Mouse (Mus musculus): ENCODE measurements around the gene Ifnlr1. TPM values are rescaled to one million over a fixed set of nuclear protein-coding genes. Genes with fewer than 3 reads are reported as not detected.

The Ifnlr1 gene
- polyA plus RNA-seq, 1 experiment from 2014 or later: 2.9 TPM

DNA sequence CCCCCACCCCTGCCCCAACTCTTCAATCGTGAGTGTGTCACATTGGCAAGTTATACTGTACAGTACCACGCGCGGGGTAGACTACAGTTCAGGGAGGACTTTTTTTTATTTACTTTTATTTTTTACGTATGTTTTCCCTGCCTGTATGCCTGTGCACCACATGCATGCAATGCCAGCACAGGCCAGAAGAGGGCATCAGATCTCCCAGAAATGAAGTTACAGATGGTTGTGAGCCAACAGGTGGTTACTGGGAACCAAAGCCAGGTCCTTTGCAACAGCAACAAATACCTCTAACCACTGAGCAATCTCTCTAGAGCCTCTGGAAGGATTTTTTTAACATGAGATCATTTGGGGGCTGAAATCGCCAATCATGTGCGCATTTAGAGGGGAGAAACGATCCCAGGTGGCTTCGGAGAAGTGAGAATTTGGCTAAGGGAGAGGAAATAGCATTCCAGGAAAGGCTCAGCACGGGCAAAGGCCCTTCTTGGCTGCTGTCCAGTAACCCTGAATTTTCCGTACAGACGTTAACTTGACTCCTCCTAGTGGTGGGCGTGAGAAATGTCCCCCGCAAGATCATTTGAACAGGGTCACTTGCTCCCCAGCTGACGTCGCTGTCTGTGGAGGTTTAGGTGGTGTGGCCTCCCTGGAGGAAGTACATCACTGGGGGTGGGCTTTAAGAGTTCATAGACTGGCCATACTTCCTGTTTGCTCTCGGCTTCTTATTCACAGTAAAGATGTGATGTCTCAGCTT is 36.6 kb downstream of the Ifnlr1 start:
- Histone ChIP-seq H3K4me1 (replicated peaks; ENCODE audit: control insufficient read depth, insufficient read depth, low read length) (peaks cover 10% of the 10 kb centered on the region; the same call in 1 of the 2 replicates), H3K27ac (ENCODE audit: low read depth) (no peak overlapping the region), H3K4me3 (ENCODE audit: low read depth, low read length) (no peak overlapping the region), H3K9me3 (ENCODE audit: control insufficient read depth, low read length) (no peaks in the 10 kb centered on the region), H3K36me3 (ENCODE audit: control insufficient read depth, insufficient read depth, low read length) (no peaks in the 10 kb centered on the region), H3K4me2 (ENCODE audit: low read length) (no peak overlapping the region), H3K27me3 (replicated peaks; ENCODE audit: control insufficient read depth, insufficient read depth, low read length) (no peaks in the 10 kb centered on the region), H3K9ac (ENCODE audit: low read length) (no peak overlapping the region)
- DNase-seq (ENCODE audit: low spot score) (no peak), ATAC-seq (replicated peaks; ENCODE audit: low FRiP score, low TSS enrichment, low read depth) (no peak)
- 75% methylated on average over 17 of the region's 17 CpGs for WGBS

GRCm38 (mm10) chr4:135726416-135726815 is 40.3 kb downstream of the Ifnlr1 start:
- Histone ChIP-seq H3K4me3 (ENCODE audit: low read depth, low read length) (no peak overlapping the region), H3K4me1 (replicated peaks; ENCODE audit: control insufficient read depth, insufficient read depth, low read length) (peaks cover 18% of the 10 kb centered on the region), H3K36me3 (ENCODE audit: control insufficient read depth, insufficient read depth, low read length) (no peaks in the 10 kb centered on the region), H3K27ac (ENCODE audit: low read depth) (0 out of 2 replicates have a peak overlapping the region, but pooled peaks have one; percentile 23), H3K9ac (ENCODE audit: low read length) (no peak overlapping the region), H3K27me3 (replicated peaks; ENCODE audit: control insufficient read depth, insufficient read depth, low read length) (no peaks in the 10 kb centered on the region), H3K4me2 (ENCODE audit: low read length) (no peak overlapping the region), H3K9me3 (ENCODE audit: control insufficient read depth, low read length) (no peaks in the 10 kb centered on the region)
- no peak for ATAC-seq (replicated peaks; ENCODE audit: low FRiP score, low TSS enrichment, low read depth)
- no peak for DNase-seq (ENCODE audit: low spot score)
- 64% methylated on average over 11 of the region's 11 CpGs for WGBS

DNA sequence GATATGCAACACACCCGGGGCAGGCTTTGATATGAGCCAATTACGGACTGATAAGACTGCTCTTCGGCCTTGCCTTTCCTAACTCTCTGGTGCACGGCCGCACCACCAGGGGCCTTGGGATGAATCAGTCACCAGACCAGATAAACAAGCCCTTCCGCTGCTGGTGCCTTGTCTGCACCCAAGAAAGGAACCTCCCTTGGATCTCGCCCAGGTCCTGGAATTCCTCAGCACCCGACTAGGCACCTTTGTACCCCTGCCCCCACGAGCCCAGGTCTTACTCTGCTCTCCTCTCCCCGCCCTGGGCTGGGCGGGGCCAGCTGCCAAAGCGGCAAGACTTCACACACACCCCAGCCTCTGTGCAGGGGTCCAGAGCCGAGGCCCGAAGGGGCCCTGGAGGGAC is 41.7 kb downstream of the Ifnlr1 start, which contains the start of gene Il22ra1:
TSS of gene Il22ra1 (plus strand) at position 356 of the 400 bp plus-strand sequence.
- peak; percentile 83 for ATAC-seq (replicated peaks; ENCODE audit: low FRiP score, low TSS enrichment, low read depth)

DNA sequence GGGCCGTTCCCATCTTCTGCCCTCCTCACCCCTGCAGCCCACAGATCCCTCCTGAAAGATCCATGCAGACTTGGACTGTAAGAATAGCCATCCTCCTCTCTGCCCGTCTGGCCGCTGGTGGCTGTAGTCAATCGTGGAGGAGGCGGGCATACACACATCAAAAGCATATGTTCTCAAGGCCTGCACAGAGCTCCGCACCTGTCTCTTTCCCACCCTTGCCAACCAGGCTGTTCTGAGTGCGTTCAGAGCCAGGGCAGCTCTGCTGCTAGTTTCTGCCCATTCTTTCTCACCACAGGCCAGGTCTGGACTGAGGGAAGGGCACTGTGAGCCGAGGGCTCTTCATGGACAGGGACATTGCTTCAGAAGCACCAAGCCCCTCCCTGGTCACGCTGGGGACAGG is 44.1 kb downstream of the Ifnlr1 start:
- Histone ChIP-seq H3K27ac (ENCODE audit: low read depth) (no peak overlapping the region), H3K36me3 (ENCODE audit: control insufficient read depth, insufficient read depth, low read length) (peaks cover 5% of the 10 kb centered on the region; the same call in 1 of the 2 replicates), H3K9me3 (ENCODE audit: control insufficient read depth, low read length) (peaks cover 12% of the 10 kb centered on the region; the same call in 1 of the 2 replicates), H3K4me1 (replicated peaks; ENCODE audit: control insufficient read depth, insufficient read depth, low read length) (peaks cover 18% of the 10 kb centered on the region), H3K9ac (ENCODE audit: low read length) (no peak overlapping the region), H3K4me2 (ENCODE audit: low read length) (peak overlapping the region; percentile 32), H3K27me3 (replicated peaks; ENCODE audit: control insufficient read depth, insufficient read depth, low read length) (no peaks in the 10 kb centered on the region), H3K4me3 (ENCODE audit: low read depth, low read length) (no peak overlapping the region; the same call in 1 of the 2 replicates)
- no peak for ATAC-seq (replicated peaks; ENCODE audit: low FRiP score, low TSS enrichment, low read depth)
- no peak for DNase-seq (ENCODE audit: low spot score)
- WGBS: 83% methylated on average over 9 of the region's 9 CpGs

More for the DNA sequence above, 41.7 kb downstream of the Ifnlr1 start, which contains the start of gene Il22ra1:
- WGBS: 29% methylated on average over 14 of the region's 14 CpGs
- H3K9me3 ChIP-seq (ENCODE audit: control insufficient read depth, low read length): no peaks in the 10 kb centered on the region
- no peaks in the 10 kb centered on the region for H3K36me3 ChIP-seq (ENCODE audit: control insufficient read depth, insufficient read depth, low read length)
- H3K4me1 ChIP-seq (replicated peaks; ENCODE audit: control insufficient read depth, insufficient read depth, low read length): peaks cover 18% of the 10 kb centered on the region
- no peak for DNase-seq (ENCODE audit: low spot score)
- peak within 1 kb of the TSS; percentile 32 for H3K4me2 ChIP-seq (ENCODE audit: low read length)
- peak within 1 kb of the TSS; percentile 14; the same call in 1 of the 2 replicates for H3K9ac ChIP-seq (ENCODE audit: low read length)
- peak within 1 kb of the TSS; percentile 66 for H3K27ac ChIP-seq (ENCODE audit: low read depth)
- peak within 1 kb of the TSS; percentile 29 for H3K4me3 ChIP-seq (ENCODE audit: low read depth, low read length)
- no peaks in the 10 kb centered on the region for H3K27me3 ChIP-seq (replicated peaks; ENCODE audit: control insufficient read depth, insufficient read depth, low read length)

GRCm38 (mm10) chr4:135730951-135731350 is 44.9 kb downstream of the Ifnlr1 start:
- peaks cover 5% of the 10 kb centered on the region; the same call in 1 of the 2 replicates for H3K36me3 ChIP-seq (ENCODE audit: control insufficient read depth, insufficient read depth, low read length)
- H3K4me2 ChIP-seq (ENCODE audit: low read length): no peak overlapping the region
- no peak overlapping the region for H3K4me3 ChIP-seq (ENCODE audit: low read depth, low read length)
- WGBS: 82% methylated on average over 8 of the region's 8 CpGs
- H3K9me3 ChIP-seq (ENCODE audit: control insufficient read depth, low read length): peaks cover 12% of the 10 kb centered on the region; the same call in 1 of the 2 replicates
- no peak for ATAC-seq (replicated peaks; ENCODE audit: low FRiP score, low TSS enrichment, low read depth)
- no peaks in the 10 kb centered on the region for H3K27me3 ChIP-seq (replicated peaks; ENCODE audit: control insufficient read depth, insufficient read depth, low read length)
- H3K9ac ChIP-seq (ENCODE audit: low read length): no peak overlapping the region
- peaks cover 18% of the 10 kb centered on the region for H3K4me1 ChIP-seq (replicated peaks; ENCODE audit: control insufficient read depth, insufficient read depth, low read length)
- no peak for DNase-seq (ENCODE audit: low spot score)
- H3K27ac ChIP-seq (ENCODE audit: low read depth): no peak overlapping the region

DNA sequence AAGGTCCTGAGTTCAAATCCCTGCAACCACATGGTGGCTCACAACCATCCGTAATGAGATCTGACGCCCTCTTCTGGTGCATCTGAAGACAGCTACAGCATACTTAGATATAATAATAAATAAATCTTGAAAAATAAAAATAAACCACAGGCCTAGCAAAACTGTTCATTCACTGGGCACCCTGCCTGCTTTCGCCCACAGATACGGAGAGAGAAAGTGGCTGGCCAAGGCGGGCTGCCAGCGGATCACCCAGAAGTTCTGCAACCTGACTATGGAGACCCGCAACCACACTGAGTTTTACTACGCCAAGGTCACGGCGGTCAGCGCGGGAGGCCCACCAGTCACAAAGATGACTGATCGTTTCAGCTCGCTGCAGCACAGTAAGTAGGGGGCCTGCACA is 47.8 kb downstream of the Ifnlr1 start:
- H3K4me2 ChIP-seq (ENCODE audit: low read length): no peak overlapping the region
- ATAC-seq (replicated peaks; ENCODE audit: low FRiP score, low TSS enrichment, low read depth): no peak
- peaks cover 5% of the 10 kb centered on the region; the same call in 1 of the 2 replicates for H3K36me3 ChIP-seq (ENCODE audit: control insufficient read depth, insufficient read depth, low read length)
- H3K4me1 ChIP-seq (replicated peaks; ENCODE audit: control insufficient read depth, insufficient read depth, low read length): peaks cover 12% of the 10 kb centered on the region
- H3K27ac ChIP-seq (ENCODE audit: low read depth): no peak overlapping the region
- peaks cover 12% of the 10 kb centered on the region; the same call in 1 of the 2 replicates for H3K9me3 ChIP-seq (ENCODE audit: control insufficient read depth, low read length)
- H3K4me3 ChIP-seq (ENCODE audit: low read depth, low read length): no peak overlapping the region
- DNase-seq (ENCODE audit: low spot score): no peak
- WGBS: 95% methylated on average over 14 of the region's 14 CpGs
- H3K9ac ChIP-seq (ENCODE audit: low read length): no peak overlapping the region
- no peaks in the 10 kb centered on the region for H3K27me3 ChIP-seq (replicated peaks; ENCODE audit: control insufficient read depth, insufficient read depth, low read length)

- no peak overlapping the region for H3K4me2 ChIP-seq (ENCODE audit: low read length)
- ATAC-seq (replicated peaks; ENCODE audit: low FRiP score, low TSS enrichment, low read depth): no peak
- no peak overlapping the region for H3K4me3 ChIP-seq (ENCODE audit: low read depth, low read length)
- H3K27ac ChIP-seq (ENCODE audit: low read depth): no peak overlapping the region
- 79% methylated on average over 3 of the region's 3 CpGs for WGBS
- H3K9me3 ChIP-seq (ENCODE audit: control insufficient read depth, low read length): peaks cover 12% of the 10 kb centered on the region; the same call in 1 of the 2 replicates
- peaks cover 5% of the 10 kb centered on the region; the same call in 1 of the 2 replicates for H3K36me3 ChIP-seq (ENCODE audit: control insufficient read depth, insufficient read depth, low read length)
- no peaks in the 10 kb centered on the region for H3K27me3 ChIP-seq (replicated peaks; ENCODE audit: control insufficient read depth, insufficient read depth, low read length)
- no peak overlapping the region for H3K9ac ChIP-seq (ENCODE audit: low read length)
- H3K4me1 ChIP-seq (replicated peaks; ENCODE audit: control insufficient read depth, insufficient read depth, low read length): peaks cover 6% of the 10 kb centered on the region
- DNase-seq (ENCODE audit: low spot score): no peak
Observed at GRCm38 (mm10) chr4:135736903-135737302, 50.8 kb downstream of the Ifnlr1 start.

DNA sequence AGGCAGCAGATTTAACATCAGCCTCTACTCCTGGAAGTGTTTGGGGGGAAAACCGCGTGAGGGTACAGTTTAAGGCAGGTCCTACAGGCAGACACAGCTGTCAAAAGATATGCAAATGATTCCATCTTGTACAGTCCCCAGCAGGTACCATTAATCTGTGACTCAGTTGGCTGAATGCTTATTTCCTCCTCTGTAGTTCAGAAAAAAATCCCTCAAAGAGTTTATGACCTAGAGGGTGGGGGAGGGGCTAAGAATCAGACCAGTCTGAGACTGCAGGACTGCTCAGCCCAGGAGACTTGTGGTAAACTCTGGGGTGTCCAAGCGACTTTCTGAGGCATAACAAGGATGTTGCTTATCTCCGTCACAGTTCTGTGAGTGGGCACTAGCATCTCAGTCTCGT is 52.1 kb downstream of the Ifnlr1 start:
- Histone ChIP-seq H3K4me3 (ENCODE audit: low read depth, low read length) (no peak overlapping the region), H3K27me3 (replicated peaks; ENCODE audit: control insufficient read depth, insufficient read depth, low read length) (no peaks in the 10 kb centered on the region; the same call in 1 of the 2 replicates), H3K9me3 (ENCODE audit: control insufficient read depth, low read length) (peaks cover 12% of the 10 kb centered on the region; the same call in 1 of the 2 replicates), H3K36me3 (ENCODE audit: control insufficient read depth, insufficient read depth, low read length) (peaks cover 5% of the 10 kb centered on the region; the same call in 1 of the 2 replicates), H3K4me2 (ENCODE audit: low read length) (no peak overlapping the region), H3K27ac (ENCODE audit: low read depth) (no peak overlapping the region), H3K4me1 (replicated peaks; ENCODE audit: control insufficient read depth, insufficient read depth, low read length) (peaks cover 6% of the 10 kb centered on the region), H3K9ac (ENCODE audit: low read length) (no peak overlapping the region)
- DNase-seq (ENCODE audit: low spot score) (no peak), ATAC-seq (replicated peaks; ENCODE audit: low FRiP score, low TSS enrichment, low read depth) (0 out of 2 replicates have a peak, but pooled peaks have one; percentile 54)
- WGBS: 40% methylated on average over 5 of the region's 5 CpGs
